Mouse (Mus musculus) kidney, adult 2 months (tissue): ENCODE measurements around the gene Dnase1l1.

Experiments used
- CTCF ChIP-seq: fragments of 200-500 bp; conservative IDR thresholded peaks from 2 replicates; pipeline ENCODE4 v1.5.1; 2011; ENCODE audit warnings: low read depth, mild to moderate bottlenecking, control low read depth, low read length, moderate library complexity, mixed read lengths; ENCODE audit not compliant: insufficient read depth, insufficient read length
- POLR2A ChIP-seq: fragments of 200-500 bp; IDR thresholded peaks from one replicate; pipeline ENCODE4 v1.6.1; 2011; ENCODE audit warnings: low read depth, low read length, control low read depth

- TF ChIP-seq POLR2A (no peak), CTCF (no peak)
Observed at GRCm38 (mm10) chrX:74270902-74271551, 11.1 kb downstream of the Dnase1l1 start.
